Mouse (Mus musculus) megakaryocyte, adult 5-6 weeks (primary cell): Measurements from ENCODE around the gene Slc38a11. TPM values are rescaled to one million over a fixed set of nuclear protein-coding genes. Genes with fewer than 3 reads are reported as not detected.
A peak's percentile ranks its signal among the peaks of the same experiment; 100 is the strongest.

Source experiments
- ATAC-seq: 2 replicates; pipeline ENCODE4 v1.8.0; 2016; ENCODE audit warnings: mild to moderate bottlenecking, inconsistent platforms; ENCODE audit not compliant: poor library complexity, severe bottlenecking
- total RNA-seq, 2 experiments: library from RNA; stranded (forward) in 1 of 2; stranded (reverse) in 1 of 2; fragments of 153-499, 151-499 nt in 1 of 2; fragments of 221-1000, 200-1000 nt in 1 of 2; gene quantifications; 2 replicates each; pipeline versions ENCODE4 v1.2.3 to v1.2.4; 2015 to 2017

Slc38a11 gene
- not detected in 2 replicates for total RNA-seq (2015)
- not detected in 2 replicates for total RNA-seq (2017)

DNA sequence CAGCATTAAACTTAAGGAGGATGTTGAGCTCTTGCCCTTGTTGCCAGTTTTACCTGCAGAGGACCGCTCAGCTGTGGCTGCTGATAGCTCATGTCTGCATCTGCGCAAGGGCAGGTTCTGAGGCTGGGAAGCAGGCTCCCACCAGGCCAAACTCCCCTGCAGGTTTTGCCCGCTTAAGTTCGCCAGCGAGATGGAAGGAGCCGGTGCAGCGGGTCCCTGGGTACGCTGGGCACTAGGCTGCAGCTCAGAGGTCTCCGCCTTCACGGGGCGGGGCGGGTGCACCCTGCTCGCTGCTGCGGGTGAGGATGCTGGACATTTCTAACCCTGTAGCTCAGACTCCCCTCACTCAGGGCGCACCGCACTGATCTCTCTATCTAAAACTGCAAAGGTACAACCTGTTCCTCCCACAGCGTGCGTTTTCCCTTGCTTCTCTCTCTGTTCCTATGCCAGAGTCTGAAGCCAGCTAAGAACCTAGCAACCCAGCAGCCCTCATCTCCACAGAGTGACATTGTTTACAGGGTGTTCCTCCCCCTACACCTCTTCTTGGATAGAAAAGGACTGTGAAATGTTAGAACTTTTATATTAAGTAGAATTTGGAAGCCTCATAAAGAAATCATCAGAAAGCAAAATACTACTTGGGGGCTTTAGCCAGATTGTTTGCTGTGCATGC is at the start of gene Slc38a11:
TSS of gene Slc38a11 (minus strand) at position 207 of the 670 bp plus-strand sequence.
- peak; percentile 45 for ATAC-seq

DNA sequence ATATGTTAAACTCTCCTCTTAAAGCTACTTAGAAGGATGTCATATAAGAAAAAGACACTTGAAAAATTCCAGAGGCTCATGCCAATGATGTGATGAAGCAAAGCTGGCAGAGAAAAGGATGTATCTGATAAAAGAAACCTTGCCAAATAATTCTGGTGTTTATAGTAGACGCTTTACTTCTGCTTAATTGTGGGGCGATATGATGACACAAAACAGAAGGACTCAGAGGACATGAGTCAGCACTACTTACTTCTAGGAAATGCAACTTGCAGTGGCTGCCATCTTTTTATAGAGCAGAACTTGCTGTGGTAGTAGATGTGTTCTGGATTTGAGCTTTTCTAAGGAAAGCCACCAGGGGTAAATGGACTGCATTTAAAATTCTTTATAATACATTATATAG is 43.3 kb upstream of the Slc38a11 start:
- peak; percentile 95 for ATAC-seq

DNA sequence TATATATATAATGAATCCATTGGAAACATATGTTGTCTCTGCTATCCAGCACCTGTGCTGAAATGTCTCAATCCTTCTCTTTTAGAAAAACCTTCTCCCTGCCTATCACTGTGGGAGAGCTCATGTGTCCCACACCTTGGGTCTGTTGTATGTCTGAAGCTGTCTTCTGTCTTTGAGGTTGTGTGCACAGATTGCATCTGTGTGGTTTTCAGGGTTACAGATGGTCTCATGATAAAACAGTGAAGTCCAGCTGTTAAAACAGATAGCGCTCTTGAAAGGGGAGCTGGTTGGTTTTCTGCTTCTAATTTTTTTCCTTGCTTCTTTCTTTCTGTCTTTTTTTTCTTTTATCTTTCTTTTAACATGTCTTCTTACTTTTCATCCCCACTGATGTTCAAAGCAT is 41.6 kb upstream of the Slc38a11 start:
- ATAC-seq, result no peak

DNA sequence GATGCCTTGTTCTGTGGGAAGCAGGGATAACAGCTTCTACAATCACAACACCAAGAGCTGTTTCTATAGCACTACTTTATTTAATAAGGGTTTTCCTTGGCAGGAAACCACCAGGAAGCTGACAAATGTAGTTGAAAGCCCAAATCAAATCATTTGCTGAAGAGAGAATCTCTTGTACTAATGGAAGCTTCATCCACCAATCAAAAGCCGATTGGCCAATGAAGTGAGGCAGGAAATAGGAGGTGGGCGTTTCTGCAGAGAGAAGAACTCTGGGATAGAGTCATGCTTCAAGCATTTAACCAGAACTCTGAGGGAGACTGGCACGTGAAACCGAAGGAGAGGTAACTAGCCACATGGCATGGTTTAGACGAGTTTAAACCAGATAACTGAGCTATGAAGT is 38.2 kb upstream of the Slc38a11 start:
- no peak for ATAC-seq

DNA sequence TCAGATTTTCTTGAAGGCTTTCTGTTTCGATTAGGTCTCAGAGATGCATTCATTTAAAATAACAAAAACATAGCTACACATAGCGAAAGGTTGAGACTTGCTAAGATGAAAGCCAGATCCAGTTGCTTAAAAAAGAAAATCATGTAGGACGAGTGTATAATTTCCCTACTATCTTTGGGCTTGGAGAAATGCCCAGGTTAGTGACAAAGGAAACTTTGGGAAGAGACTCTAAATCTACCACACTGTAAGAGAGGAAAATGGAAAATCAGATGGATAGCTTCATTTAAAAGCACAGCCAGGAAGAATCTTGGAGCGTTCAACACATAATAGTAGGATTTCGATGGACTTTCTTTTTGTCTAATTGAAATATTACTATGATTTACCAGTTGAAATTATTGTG is 36.1 kb upstream of the Slc38a11 start:
- ATAC-seq, result no peak

DNA sequence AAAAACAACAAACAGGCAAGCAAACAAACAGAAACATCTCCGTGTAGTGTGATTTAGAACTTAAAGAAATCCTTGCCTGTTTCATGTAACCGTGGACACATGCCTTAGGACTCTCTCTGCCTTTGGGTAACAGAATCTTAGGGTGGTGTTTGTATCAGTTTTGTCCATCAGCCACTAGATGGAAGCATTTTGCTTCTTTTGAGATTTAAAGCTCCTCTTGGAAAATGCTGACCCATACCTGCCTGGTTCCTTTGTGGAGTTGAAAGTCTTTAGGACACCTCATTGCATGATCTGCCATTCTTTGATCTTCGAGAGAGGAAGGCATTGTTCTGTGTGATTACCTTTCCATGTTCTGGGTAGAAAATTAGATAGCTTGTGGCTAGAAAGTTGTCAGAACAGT is 32.3 kb upstream of the Slc38a11 start:
- 0 out of 2 replicates have a peak, but pooled peaks have one; percentile 33 for ATAC-seq

DNA sequence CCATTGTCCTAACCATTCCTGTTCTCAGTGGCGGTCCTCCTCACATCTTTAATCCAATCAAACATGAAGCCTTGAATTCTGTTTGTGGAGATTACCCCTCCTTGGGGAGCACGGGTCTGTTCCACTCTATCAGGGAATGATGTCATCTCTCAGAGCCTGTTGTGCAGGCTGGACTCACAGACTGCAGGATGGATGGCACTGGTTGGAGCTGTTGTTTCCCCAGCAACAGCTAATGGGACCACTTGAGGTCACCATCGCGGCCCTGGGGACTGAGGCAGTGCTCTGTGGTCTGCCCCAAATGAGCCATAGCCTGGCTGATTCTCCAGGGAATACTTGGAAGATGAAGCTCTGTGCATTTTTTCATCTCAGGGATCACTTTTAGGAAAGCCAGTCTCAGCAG is 29.2 kb upstream of the Slc38a11 start:
- no peak for ATAC-seq

DNA sequence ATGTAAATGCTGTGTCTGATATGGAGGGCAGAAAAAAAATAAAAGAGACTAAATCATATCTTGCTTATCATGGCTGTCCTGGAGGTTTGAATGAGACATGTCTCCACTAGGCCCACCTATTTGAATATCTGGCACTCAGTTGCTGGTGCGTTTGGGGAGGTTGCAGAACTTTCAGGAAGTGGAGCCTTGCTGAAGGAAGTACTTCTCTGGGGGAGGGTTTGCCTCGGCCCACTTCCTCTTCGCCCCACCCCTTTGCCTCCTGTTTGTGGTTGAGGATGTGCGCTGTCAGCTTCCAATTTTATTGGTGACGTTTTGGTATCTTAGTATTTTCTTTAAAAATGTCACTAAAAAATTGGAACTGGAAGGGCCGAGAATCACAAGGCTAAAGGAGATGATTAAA is 27.5 kb upstream of the Slc38a11 start:
- ATAC-seq, result peak; percentile 100

DNA sequence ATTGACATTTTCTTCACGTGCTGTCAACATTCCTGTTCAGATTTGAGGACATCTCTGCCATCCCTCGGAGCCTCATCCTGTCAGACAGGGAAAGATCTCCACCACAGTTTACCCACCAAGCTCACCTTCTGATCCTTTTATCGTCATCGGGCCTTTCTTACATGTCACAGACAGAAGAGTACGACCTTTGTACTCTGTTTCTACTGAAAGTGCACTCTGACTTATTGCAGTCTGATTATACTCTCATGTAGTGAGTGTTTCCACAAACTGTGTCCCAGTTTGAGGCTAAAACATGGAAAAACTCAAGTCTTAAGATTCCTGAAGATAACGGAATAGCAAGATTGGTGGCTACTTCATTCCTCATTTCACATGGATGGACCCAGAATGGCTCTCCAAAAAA is 21.0 kb upstream of the Slc38a11 start:
- no peak for ATAC-seq

DNA sequence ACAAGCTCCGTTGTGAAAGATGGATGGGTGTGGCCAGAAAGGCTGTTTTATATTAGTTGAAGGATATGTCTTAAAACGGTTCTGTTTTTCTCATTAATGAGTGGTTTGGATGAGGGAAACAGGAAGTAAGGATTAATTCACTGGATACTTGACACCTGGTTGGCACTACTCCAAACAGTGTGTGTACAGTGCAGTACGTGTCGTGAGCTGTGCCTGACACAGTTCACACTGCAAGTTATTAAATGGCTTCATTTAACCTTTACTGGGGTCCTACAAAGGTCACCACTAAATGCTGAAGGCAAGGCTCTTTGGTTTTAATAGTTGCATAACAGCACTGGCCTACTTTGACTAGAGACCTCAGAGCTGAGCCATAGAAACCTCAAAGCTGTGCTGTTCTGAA is 18.7 kb upstream of the Slc38a11 start:
- peak; percentile 82 for ATAC-seq

DNA sequence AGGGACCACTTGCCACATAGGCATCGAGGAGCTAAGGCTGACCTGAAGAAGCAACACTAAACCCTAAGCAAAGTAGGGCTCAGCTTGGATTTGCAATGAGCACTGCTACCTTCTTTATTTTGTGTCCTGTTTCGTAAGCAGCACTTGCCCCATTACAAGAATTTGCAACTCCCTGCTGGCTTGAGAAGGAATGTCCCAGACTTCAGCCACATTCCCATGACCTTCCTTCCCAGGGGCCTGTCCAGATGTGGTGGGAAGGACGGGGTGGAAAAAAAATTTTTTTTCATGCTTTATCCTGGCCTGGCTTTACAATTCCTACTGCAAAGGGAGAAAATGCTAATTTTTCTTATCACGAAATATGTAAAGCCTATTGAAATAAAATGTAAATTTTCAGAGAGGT is 14.6 kb upstream of the Slc38a11 start:
- ATAC-seq, result no peak

DNA sequence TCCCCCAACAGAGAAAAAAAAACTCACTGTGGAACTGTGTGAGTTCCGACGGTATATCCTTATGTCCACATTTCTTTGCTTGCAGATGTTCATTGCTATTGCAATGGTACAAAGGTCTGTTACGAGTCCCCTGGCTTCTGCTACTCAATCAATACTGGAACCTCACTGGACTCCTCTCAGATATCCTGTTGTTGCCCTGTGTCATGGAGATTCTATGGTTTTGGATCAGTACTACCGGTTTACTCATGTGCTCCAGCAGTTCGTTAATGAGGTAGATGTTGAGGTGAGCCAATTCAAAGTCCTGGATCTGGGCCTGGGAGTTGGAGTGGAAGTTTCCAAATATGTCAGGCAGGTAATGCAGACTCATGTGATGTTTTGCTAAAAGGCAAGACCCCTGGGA is 10.6 kb upstream of the Slc38a11 start:
- ATAC-seq, result no peak

DNA sequence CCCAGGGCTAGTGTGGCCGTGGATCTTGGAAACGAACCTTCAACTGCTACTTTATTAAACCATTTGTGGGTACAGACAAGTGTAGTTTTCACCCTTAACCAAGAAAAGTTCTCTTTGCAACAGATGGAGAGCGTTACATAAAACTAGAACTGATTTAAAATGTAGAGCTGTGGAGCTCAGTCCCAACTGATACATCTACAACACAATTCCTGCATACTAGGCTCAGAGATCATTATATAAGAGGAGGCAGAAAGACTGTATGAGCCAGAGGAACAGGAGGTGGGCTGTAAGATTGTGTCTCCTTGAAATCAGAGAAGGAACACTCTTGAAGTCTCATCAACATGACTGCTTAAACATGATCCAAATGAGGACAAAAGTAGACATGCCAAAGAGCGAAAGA is 9.2 kb upstream of the Slc38a11 start:
- no peak for ATAC-seq

DNA sequence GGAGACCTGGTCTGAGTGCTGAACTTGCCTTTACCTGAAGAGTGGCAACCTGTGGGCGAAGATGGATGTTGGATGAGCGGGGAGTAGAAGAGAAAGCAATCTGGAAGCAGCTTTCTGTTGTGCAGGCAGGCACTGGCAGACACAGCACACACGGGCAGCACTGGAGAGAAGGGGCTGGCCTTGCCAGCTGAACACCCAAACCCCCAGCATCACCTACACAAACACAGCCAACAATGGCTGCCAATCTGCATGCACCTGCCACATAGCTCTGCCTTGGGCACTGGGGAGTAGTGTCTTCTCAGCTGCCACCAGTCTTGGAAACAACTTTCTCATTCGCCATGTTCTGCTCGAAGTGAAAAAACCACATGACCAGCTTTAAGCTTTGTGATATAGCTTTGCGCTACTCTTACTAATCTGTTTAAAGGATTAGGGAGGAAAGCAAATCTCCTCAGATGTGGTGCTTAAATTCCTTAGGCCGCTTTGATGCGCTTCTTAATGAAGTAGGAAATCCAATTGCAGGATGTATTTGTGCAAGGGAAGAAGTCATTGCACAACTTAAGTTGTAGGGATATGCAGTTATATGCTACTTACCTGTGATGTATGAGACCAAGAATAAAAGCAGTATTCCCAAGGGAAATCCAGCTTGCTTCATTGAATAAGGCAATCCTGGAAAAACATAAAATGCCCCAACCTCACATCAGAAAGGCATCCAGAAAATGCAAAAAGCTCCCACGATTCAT is 2.9 kb downstream of the Slc38a11 start:
- no peak for ATAC-seq

DNA sequence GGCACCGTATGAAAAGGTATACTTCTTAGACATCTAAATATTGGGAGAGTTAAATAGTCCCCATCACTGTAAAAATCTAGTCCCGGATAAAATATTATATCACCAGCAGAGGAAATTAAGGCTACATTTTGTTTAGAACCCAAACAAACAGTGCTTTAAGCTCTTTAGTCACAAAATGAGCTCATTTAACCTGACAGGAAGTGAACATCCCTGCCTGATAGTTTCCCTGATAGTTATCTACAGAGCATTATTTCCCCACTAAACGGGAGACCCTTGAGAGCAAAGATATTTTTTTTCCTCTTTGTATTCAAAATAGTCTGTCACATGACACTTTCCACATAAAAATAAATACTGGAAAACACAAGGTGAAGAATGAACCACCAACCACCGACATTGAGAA is 16.5 kb downstream of the Slc38a11 start:
- no peak for ATAC-seq

DNA sequence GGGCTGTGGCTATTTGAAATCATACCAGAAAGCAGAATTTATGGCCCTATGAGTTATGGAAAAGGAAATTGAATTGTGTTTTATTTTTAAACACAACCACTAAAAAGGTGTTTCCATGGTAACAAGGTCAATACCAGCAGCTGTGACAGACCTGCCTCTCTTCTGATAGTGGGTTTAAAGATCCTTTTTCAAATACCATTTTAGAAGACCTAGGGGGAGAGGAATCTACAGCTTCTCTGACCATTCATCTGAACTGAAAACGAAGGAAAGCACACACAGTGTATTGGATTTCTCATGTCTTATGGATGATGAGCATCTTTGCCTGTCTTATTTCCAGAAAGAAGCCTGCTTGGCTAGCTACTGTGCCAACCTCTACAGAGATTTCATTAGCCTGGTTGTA is 16.9 kb downstream of the Slc38a11 start:
- ATAC-seq, result no peak

DNA sequence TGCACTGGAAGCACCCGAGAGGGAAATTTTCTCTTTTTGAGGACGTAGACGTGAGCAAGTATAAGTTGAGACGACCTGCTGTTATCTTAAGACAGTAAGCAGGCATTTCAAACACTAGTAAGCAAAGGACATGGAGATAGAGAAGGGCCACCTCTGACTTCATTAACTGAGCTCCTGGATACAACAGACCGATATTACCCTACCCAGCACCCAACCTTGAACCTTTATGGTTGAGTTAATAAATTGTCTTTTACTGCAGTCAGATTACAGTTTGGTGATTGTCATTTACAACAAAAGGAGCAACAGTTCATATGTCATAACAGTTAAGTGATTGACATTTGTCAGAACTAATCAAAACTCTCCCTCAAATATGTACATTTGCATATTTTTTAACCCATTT is 17.8 kb downstream of the Slc38a11 start:
- ATAC-seq, result no peak

DNA sequence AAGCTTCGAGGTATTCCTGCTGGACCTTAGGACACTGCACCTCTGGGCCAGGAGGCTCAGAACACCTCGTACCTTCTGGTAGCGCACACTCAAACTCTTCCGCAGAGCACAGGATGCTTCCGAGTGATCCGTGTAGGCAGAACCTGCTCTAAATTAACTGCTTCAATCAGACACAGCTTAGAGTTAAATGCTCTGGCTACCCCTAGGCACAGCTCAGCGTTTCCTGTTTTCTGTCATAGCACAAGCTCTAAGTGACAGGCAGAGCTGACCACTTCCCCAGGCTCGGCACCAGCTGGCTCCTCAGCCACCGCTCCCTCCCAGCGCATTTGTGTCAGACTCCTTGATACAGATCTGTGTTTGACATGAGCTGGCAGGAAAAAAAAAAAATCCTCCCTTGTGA is 21.8 kb downstream of the Slc38a11 start:
- peak; percentile 96 for ATAC-seq

DNA sequence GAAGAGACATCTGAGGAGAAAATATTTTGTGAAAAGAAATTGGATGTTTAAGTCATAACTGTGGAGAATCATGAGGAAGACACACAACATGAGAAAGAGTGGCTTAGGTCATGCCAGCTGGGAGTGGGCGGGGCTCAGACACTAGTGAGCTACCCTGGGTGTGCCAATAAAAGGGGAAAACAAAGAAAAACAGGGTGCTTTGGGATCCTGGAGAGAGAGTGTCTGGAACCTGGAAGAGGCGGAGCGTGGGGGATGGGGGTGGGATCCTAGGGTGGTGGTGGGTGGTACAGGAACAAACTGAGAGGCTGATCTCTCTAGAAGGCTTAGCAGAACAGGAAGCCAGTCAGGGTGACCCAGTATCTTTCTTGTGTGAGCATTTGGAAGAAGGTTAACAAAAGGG is 23.0 kb downstream of the Slc38a11 start:
- ATAC-seq, result 0 out of 2 replicates have a peak, but pooled peaks have one; percentile 6

DNA sequence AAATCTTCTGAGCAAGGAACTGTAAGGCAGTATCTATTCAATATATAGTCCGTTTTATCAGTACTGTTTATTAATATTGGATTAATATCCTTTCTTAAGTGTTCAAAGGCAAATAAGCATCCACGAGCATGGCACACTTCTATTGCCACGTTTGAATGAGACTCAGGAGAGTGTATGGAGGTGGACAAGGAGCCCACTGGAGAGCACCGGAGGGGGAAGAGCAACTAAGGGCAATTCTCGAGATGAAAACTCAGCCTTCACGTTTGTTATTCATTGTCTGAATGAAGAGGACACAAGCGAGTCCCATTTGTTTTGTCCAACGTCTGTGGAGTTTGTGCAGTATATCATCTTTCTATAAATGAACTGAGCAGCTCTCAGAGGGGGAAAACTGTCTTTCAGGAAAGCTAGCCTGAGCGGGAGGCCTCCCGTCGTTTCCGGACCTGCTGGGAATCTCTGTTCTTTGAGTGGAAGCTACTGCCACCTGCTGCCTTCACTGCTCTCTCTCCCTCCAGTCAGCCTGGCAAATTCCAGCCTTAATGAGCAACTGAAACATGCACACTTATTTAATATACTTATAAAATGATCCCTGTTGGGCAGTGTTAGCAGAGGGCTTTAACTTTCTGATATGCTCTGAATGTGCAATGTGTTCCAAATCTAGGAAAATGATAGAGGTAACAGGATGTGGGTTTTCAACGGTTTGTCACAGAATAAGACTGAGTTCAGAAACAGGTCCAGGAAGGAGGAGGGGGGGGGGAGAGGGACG is 26.3 kb downstream of the Slc38a11 start:
- ATAC-seq, result no peak

DNA sequence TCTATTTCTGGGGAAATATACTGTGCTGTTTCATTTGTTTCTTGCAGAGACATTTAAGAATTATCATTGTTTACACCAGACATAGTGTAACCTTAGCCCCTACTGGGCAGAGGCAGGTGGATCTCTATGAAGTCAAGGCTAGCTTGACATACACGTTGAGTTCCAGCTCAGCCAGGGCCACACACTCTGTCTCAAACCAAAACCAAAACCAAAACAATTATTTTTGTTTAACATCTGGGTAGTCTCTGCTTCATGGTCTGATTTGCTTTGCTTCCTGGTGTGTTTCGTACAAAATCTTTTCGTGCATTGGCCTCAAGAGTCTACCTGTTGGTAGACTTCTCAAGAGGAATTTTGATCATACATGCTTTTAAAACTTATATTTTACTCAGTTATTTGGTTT is 27.2 kb downstream of the Slc38a11 start:
- ATAC-seq, result 0 out of 2 replicates have a peak, but pooled peaks have one; percentile 26

DNA sequence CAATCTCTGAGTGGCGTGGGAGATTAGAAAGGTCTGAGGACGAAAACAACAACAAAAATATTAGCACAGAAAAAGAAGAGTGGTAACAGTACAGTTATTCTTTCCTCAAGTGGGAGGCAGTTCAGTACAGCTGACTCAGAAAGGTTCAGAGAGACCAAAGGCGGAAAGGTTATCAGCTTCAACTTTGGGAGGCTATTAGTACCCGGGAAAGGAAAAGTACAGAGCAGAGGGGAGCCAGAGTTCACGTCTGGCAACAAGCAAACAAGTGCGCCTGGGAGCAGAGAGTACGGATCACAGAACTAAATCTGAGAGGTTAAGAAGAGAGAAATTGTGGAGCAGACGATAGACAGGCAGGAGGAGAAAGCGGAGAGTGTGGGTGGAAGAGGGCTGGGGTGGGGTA is 29.7 kb downstream of the Slc38a11 start:
- no peak for ATAC-seq
